Mouse (Mus musculus) E14TG2a.4 (cell line): ENCODE results near the gene Gipc2.

Experiments used
- CTCF ChIP-seq: conservative IDR thresholded peaks from 2 replicates; pipeline ENCODE4 v1.5.1; 2014; ENCODE audit warnings: low read length
- NANOG ChIP-seq: IDR thresholded peaks from 2 replicates; pipeline ENCODE4 v1.6.1; 2014; ENCODE audit warnings: borderline replicate concordance, low read length, mixed read lengths
- POU5F1 ChIP-seq: IDR thresholded peaks from 2 replicates; pipeline ENCODE4 v1.6.1; 2014; ENCODE audit warnings: low read length, borderline replicate concordance

DNA sequence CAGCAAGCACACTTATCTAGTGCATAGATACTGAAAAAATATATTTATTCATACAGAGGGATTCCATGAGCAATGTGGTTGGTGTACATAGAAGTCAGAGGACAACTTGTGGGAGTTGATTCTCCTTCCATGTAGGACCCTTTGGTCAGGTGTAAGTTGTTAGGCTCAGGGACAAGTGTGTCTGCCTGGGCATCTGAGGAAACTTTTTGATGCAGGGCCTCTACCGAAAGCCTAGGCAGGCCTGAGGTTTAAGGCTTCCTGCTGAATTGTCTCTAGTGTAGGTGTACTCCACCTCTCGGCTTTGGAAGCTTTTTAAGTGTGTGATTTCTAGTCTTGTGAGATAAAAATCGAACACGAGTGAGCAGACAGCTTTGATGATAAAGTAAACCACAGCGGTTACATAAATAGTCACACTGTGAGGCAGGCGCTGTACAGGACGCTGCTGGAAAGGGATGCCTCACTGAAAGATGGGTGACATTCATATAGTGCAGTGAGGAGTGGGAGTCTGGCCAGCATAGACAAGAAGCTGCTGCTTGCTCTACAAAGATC, 45.8 kb upstream of the Gipc2 start:
- TF ChIP-seq NANOG (no peak), CTCF (no peak), POU5F1 (no peak)
